Comparison of ENCODE assay signal across 19 mouse cellular contexts in genomic region chr11:116556308-116556707, GRCm38 (mm10). TPM values are rescaled to one million over a fixed set of nuclear protein-coding genes. Genes with fewer than 3 reads are reported as not detected.
A peak's percentile ranks its signal among the peaks of the same experiment; 100 is the strongest.
DNase-seq lines count a peak whose midpoint lies in the region; ATAC-seq and TF ChIP-seq lines count a peak whose summit lies in the region.
"Had no signal": no experiment of that assay in that cellular context is flagged by ENCODE, and none has a peak within 500 bp of the region (broad histone marks: within the 10 kb centered on the region; RNA-seq: fewer than 3 reads in every experiment).

No protein-coding gene starts in this region.

- no peaks in the 10 kb centered on the region for H3K27me3 ChIP-seq in hindbrain, embryonic 15.5 days
- no peaks in the 10 kb centered on the region for H3K27me3 ChIP-seq in hindbrain, embryonic 10.5 days (ENCODE audit: insufficient read depth, poor library complexity, severe bottlenecking)
- no peaks in the 10 kb centered on the region for H3K27me3 ChIP-seq in liver, embryonic 13.5 days
- no peaks in the 10 kb centered on the region for H3K27me3 ChIP-seq in liver, embryonic 12.5 days (replicated peaks)
- no peaks in the 10 kb centered on the region for H3K27me3 ChIP-seq in heart, postnatal 0 days (ENCODE audit: control insufficient read depth, insufficient read depth, low read length)
- H3K27me3 ChIP-seq: embryonic facial prominence, embryonic 15.5 days had no signal

- H3K4me1 ChIP-seq in hindbrain, embryonic 15.5 days (replicated peaks) = peaks cover 41% of the 10 kb centered on the region
- H3K4me1 ChIP-seq in hindbrain, embryonic 10.5 days (replicated peaks) = peaks cover 55% of the 10 kb centered on the region
- peaks cover 83% of the 10 kb centered on the region for H3K4me1 ChIP-seq in liver, embryonic 13.5 days (replicated peaks)
- peaks cover 72% of the 10 kb centered on the region for H3K4me1 ChIP-seq in liver, embryonic 12.5 days
- H3K4me1 ChIP-seq in heart, postnatal 0 days (ENCODE audit: control insufficient read depth, insufficient read depth) = peaks cover 23% of the 10 kb centered on the region

- H3K9ac ChIP-seq in hindbrain, embryonic 15.5 days = no peak overlapping the region
- no peak overlapping the region; the same call in 1 of the 2 replicates for H3K9ac ChIP-seq in liver, embryonic 13.5 days
- H3K9ac ChIP-seq in liver, embryonic 12.5 days = no peak overlapping the region
- H3K9ac ChIP-seq in heart, postnatal 0 days (replicated peaks; ENCODE audit: low read depth, low read length) = no peak overlapping the region
- H3K9ac ChIP-seq: embryonic facial prominence, embryonic 15.5 days had no signal

- H3K4me3 ChIP-seq in hindbrain, embryonic 15.5 days = no peak overlapping the region
- no peak overlapping the region for H3K4me3 ChIP-seq in hindbrain, embryonic 10.5 days
- no peak overlapping the region for H3K4me3 ChIP-seq in liver, embryonic 13.5 days (replicated peaks)
- H3K4me3 ChIP-seq in liver, embryonic 12.5 days = no peak overlapping the region
- H3K4me3 ChIP-seq in heart, postnatal 0 days (ENCODE audit: low read depth, low read length) = no peak overlapping the region
- H3K4me3 ChIP-seq: embryonic facial prominence, embryonic 15.5 days had no signal

- intact Hi-C loops in heart, postnatal 14 days (cut with DNase I) = loop anchor here (10.0 kb wide), 1 partner anchor 248 kb away; no protein-coding TSS in a partner anchor

- ATAC-seq in hindbrain, embryonic 15.5 days (ENCODE audit: low FRiP score, low read depth) = no peak
- ATAC-seq in liver, embryonic 13.5 days (ENCODE audit: low read depth) = peak; percentile 14; the same call in 1 of the 2 replicates
- ATAC-seq in liver, embryonic 12.5 days = no peak
- peak; percentile 33; the same call in 1 of the 2 replicates for ATAC-seq in heart, postnatal 0 days (ENCODE audit: insufficient read depth, low read depth)

- no peak for TF ChIP-seq EP300 in heart, postnatal 0 days (IDR thresholded peaks at IDR 0.05; ENCODE audit: low read depth)

- H3K36me3 ChIP-seq in hindbrain, embryonic 15.5 days = no peaks in the 10 kb centered on the region
- peaks cover 10% of the 10 kb centered on the region; the same call in 1 of the 2 replicates for H3K36me3 ChIP-seq in hindbrain, embryonic 10.5 days
- H3K36me3 ChIP-seq in liver, embryonic 13.5 days = peaks cover 8% of the 10 kb centered on the region; the same call in 1 of the 2 replicates
- 0 out of 2 replicates have a peak, but pooled peaks cover 4% of the 10 kb centered on the region for H3K36me3 ChIP-seq in liver, embryonic 12.5 days
- no peaks in the 10 kb centered on the region for H3K36me3 ChIP-seq in heart, postnatal 0 days (replicated peaks; ENCODE audit: control insufficient read depth, insufficient read depth, low read length)

- WGBS in hindbrain, embryonic 15.5 days = 64% methylated on average over 6 of the region's 6 CpGs
- WGBS in hindbrain, embryonic 10.5 days = 70% methylated on average over 6 of the region's 6 CpGs
- 63% methylated on average over 6 of the region's 6 CpGs for WGBS in liver, embryonic 13.5 days (ENCODE audit: insufficient replicate concordance)
- 62% methylated on average over 6 of the region's 6 CpGs for WGBS in liver, embryonic 12.5 days (ENCODE audit: insufficient replicate concordance)
- WGBS in heart, postnatal 0 days = 37% methylated on average over 6 of the region's 6 CpGs

- TF ChIP-seq CTCF in heart, postnatal 0 days (IDR thresholded peaks at IDR 0.05; ENCODE audit: low read depth) = no peak

- H3K27ac ChIP-seq in hindbrain, embryonic 15.5 days (replicated peaks) = 0 out of 2 replicates have a peak overlapping the region, but pooled peaks have one; percentile 1
- H3K27ac ChIP-seq in hindbrain, embryonic 10.5 days = no peak overlapping the region
- H3K27ac ChIP-seq in liver, embryonic 13.5 days = no peak overlapping the region
- no peak overlapping the region; the same call in 1 of the 2 replicates for H3K27ac ChIP-seq in liver, embryonic 12.5 days
- H3K27ac ChIP-seq in heart, postnatal 0 days (ENCODE audit: low read depth) = no peak overlapping the region
- H3K27ac ChIP-seq: embryonic facial prominence, embryonic 15.5 days had no signal

- H3K9me3 ChIP-seq in hindbrain, embryonic 15.5 days = no peaks in the 10 kb centered on the region
- H3K9me3 ChIP-seq in hindbrain, embryonic 10.5 days = no peaks in the 10 kb centered on the region
- H3K9me3 ChIP-seq in liver, embryonic 13.5 days (replicated peaks) = no peaks in the 10 kb centered on the region
- no peaks in the 10 kb centered on the region for H3K9me3 ChIP-seq in liver, embryonic 12.5 days (replicated peaks)
- H3K9me3 ChIP-seq in heart, postnatal 0 days (replicated peaks; ENCODE audit: control insufficient read depth, low read length) = no peaks in the 10 kb centered on the region
- H3K9me3 ChIP-seq: embryonic facial prominence, embryonic 15.5 days had no signal

- no peak overlapping the region for H3K4me2 ChIP-seq in hindbrain, embryonic 15.5 days
- no peak overlapping the region for H3K4me2 ChIP-seq in liver, embryonic 13.5 days
- no peak overlapping the region for H3K4me2 ChIP-seq in liver, embryonic 12.5 days
- H3K4me2 ChIP-seq in heart, postnatal 0 days (ENCODE audit: low read depth, low read length) = no peak overlapping the region
- H3K4me2 ChIP-seq: embryonic facial prominence, embryonic 15.5 days; liver, embryonic 11.5 days had no signal

- peak; percentile 93 for DNase-seq in heart, adult 11 months
- DNase-seq in heart, postnatal 14 days = no peak
- DNase-seq in hindbrain, embryonic 10.5 days (ENCODE audit: low spot score) = no peak
- DNase-seq in liver, embryonic 13.5 days = no peak
- no peak for DNase-seq in heart, postnatal 0 days (ENCODE audit: low spot score)
- DNase-seq: adrenal gland, adult 2 months; cerebellum, postnatal 14 days; embryo, embryonic 11 days; gastrocnemius, postnatal 25 days; layer of hippocampus, postnatal 36 days; lung, postnatal 14 days; thymus, postnatal 25 days had no signal

RNA-seq across cellular contexts. Expression of gene Ube2o, which starts 24.9 kb away (rescaled TPM):
- 10 to 100 TPM; 43.3 to 49.2 TPM for total RNA-seq in heart, postnatal 14 days (2021)
- 35.0 and 36.7 TPM in 2 replicates for polyA plus RNA-seq in hindbrain, embryonic 15.5 days (2015; fragmentation: Nextera tagmentation; extraction: Ambion mirVana)
- 8.9 and 10.8 TPM in 2 replicates for polyA plus RNA-seq in hindbrain, embryonic 10.5 days (2016; fragmentation: Nextera tagmentation; extraction: Ambion mirVana)
- polyA plus RNA-seq in liver, embryonic 13.5 days (2015; fragmentation: Nextera tagmentation; extraction: Ambion mirVana) = 17.5 and 22.1 TPM in 2 replicates
- 40.0 and 40.2 TPM in 2 replicates for polyA plus RNA-seq in liver, embryonic 12.5 days (2016; fragmentation: Nextera tagmentation; extraction: Ambion mirVana)
- total RNA-seq in heart, postnatal 0 days (2014; rRNA removed; ENCODE audit: low replicate concordance) = 17.2 and 34.8 TPM in 2 replicates
- 4.1 and 5.2 TPM in 2 replicates for polyA plus RNA-seq in heart, postnatal 0 days (2015; fragmentation: Nextera tagmentation; extraction: Ambion mirVana)

RNA-seq across cellular contexts. Expression of gene Sphk1, which starts 25.6 kb away (rescaled TPM):
- total RNA-seq in heart, postnatal 14 days (2021) = 1 to 10 TPM; 2.6 to 2.7 TPM
- 8.4 and 11.0 TPM in 2 replicates for polyA plus RNA-seq in hindbrain, embryonic 15.5 days (2015; fragmentation: Nextera tagmentation; extraction: Ambion mirVana)
- 8.6 and 11.1 TPM in 2 replicates for polyA plus RNA-seq in hindbrain, embryonic 10.5 days (2016; fragmentation: Nextera tagmentation; extraction: Ambion mirVana)
- 28.5 and 32.7 TPM in 2 replicates for polyA plus RNA-seq in liver, embryonic 13.5 days (2015; fragmentation: Nextera tagmentation; extraction: Ambion mirVana)
- 26.9 and 28.0 TPM in 2 replicates for polyA plus RNA-seq in liver, embryonic 12.5 days (2016; fragmentation: Nextera tagmentation; extraction: Ambion mirVana)
- total RNA-seq in heart, postnatal 0 days (2014; rRNA removed; ENCODE audit: low replicate concordance) = 1.9 and 3.1 TPM in 2 replicates
- polyA plus RNA-seq in heart, postnatal 0 days (2015; fragmentation: Nextera tagmentation; extraction: Ambion mirVana) = 2.0 TPM in 2 replicates

RNA-seq across cellular contexts. Expression of gene Aanat, which starts 29.9 kb away (rescaled TPM):
- total RNA-seq in heart, postnatal 14 days (2021) = not detected
- polyA plus RNA-seq in hindbrain, embryonic 15.5 days (2015; fragmentation: Nextera tagmentation; extraction: Ambion mirVana) = 0.14 TPM in 1 of 2 replicates, not detected in the other
- polyA plus RNA-seq in hindbrain, embryonic 10.5 days (2016; fragmentation: Nextera tagmentation; extraction: Ambion mirVana) = not detected in 2 replicates
- polyA plus RNA-seq in liver, embryonic 13.5 days (2015; fragmentation: Nextera tagmentation; extraction: Ambion mirVana) = not detected in 2 replicates
- polyA plus RNA-seq in liver, embryonic 12.5 days (2016; fragmentation: Nextera tagmentation; extraction: Ambion mirVana) = not detected in 2 replicates
- total RNA-seq in heart, postnatal 0 days (2014; rRNA removed; ENCODE audit: low replicate concordance) = not detected in 2 replicates
- not detected in 2 replicates for polyA plus RNA-seq in heart, postnatal 0 days (2015; fragmentation: Nextera tagmentation; extraction: Ambion mirVana)
- total RNA-seq: adrenal gland, adult 2 months; gastrocnemius, postnatal 25 days; hematopoietic stem cell, adult 5-6 weeks had no signal
- polyA plus RNA-seq: adrenal gland, adult 2 months; embryonic facial prominence, embryonic 15.5 days; forebrain, embryonic 11.5 days; kidney, embryonic 16.5 days; liver, embryonic 11.5 days had no signal

Comparison
In these comparisons a context has a peak if more than half of its experiments do, and no peak if none do; other contexts are left out.
1. ATAC-seq: peak in liver, embryonic 13.5 days (single experiment) and heart, postnatal 0 days (single experiment); none in hindbrain, embryonic 15.5 days (single experiment) and liver, embryonic 12.5 days (single experiment).